Mouse (Mus musculus) cerebellum, adult 9-10 months (tissue): ENCODE results near the gene Kcnk5.

Source experiments
- DNase-seq: peaks from one replicate; pipeline ENCODE4 v3.0.0; 2022

Kcnk5 gene

GRCm38 (mm10) chr14:20162686-20163085 is 18.9 kb downstream of the Kcnk5 start:
- DNase-seq = no peak

DNA sequence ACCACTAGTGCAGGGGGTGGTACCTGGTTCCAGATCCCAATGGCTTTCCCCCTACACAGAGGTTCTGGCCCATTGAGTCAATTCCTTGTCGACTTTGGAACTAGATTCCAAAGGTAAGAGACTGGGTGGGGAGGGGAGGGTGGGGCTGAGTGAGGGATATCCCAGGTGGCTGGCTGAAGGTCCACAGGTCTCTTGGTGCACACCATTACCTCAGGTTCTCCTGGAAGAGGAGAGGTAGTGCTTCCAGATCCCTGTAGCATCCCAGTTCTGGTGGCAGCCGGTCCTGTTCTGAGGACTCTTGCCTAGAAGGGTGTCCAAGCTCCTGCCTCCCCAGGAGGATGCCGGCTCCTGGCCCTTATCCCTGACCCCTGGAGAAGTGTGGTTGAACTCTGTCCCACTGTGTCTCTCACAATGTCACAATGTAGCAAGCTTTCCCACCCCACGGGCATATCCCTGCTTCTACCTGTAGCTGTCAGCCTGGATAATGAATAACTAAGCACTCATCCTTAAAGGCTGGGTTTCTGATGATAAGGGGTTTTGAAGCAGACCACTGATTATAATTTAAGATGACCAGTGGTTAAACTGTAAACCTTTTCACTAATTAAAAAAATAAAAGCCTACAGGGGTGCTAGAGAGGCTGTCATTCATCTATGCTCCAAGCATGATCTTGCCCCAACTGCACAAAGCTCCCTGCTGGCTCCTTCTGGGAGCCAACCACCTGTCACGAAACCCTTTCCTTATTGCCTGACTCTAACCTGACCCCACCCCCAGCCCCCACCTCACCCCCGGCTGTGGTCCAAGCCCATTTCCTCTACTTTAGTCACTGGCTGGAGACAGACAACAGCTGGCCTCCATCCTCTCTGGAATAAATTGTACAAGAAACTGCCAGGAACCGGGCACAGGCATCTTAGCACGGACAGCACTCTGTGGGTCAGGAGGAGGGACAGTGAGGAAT is 22.6 kb downstream of the Kcnk5 start:
- DNase-seq = no peak

DNA sequence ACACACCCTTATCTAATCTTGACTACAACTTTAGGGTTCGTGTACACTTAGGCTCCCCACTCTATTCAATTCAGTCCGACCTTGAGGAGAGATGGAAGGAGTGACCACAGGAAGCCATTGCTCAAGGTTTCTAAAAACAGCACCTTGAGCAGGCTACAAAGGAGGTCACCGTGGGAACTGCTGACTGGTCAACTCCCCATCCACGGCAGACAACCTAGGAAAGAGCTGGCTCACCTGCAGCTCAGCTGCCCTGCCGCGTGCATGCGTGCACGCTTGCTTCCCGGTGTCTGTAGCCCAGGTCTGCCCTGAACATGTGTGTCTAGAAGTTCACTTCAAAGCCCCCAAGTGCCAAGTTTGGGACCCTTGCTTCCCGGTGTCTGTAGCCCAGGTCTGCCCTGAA is 24.0 kb downstream of the Kcnk5 start:
- no peak for DNase-seq

DNA sequence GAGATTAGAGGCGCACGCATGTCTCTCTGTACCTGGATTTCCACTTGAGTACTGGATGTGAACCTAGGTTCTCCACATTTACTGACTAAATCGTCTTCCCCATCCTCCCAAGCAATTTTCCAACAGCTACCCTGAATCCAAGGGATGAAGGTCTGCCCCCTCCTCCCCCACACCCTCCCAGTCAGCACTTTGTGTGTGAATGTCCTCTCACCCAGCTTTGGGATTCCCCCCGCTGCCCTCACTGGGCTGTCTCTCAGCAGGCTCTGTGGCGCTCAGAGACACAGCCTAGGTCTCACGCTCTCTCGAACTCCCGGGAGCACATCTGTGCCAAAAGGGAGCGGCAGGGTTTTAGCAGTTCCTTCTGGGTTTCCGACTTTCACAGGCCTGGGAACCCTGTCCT is 25.9 kb downstream of the Kcnk5 start:
- DNase-seq = no peak

DNA sequence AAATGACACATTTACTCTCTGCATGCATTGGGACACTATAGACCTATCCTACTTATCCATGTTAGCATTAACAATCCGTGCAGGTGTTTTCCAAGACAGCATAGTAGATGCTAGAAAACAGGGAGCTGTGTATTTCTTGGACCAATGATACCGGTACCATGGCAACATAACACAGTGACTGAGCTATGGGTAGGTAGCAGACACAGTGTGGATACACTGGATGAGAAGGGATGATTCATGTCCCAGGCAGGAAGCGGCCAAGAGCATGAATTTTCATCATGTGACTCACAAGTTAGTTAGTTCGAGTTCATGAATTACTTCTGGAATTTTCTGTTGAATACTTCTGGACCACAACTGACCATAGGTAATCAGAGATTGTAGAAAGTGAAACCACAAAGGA is 26.7 kb downstream of the Kcnk5 start:
- DNase-seq = no peak

- DNase-seq = no peak
These were observed 27.4 kb downstream of the Kcnk5 start for GRCm38 (mm10) chr14:20154245-20154644.

DNA sequence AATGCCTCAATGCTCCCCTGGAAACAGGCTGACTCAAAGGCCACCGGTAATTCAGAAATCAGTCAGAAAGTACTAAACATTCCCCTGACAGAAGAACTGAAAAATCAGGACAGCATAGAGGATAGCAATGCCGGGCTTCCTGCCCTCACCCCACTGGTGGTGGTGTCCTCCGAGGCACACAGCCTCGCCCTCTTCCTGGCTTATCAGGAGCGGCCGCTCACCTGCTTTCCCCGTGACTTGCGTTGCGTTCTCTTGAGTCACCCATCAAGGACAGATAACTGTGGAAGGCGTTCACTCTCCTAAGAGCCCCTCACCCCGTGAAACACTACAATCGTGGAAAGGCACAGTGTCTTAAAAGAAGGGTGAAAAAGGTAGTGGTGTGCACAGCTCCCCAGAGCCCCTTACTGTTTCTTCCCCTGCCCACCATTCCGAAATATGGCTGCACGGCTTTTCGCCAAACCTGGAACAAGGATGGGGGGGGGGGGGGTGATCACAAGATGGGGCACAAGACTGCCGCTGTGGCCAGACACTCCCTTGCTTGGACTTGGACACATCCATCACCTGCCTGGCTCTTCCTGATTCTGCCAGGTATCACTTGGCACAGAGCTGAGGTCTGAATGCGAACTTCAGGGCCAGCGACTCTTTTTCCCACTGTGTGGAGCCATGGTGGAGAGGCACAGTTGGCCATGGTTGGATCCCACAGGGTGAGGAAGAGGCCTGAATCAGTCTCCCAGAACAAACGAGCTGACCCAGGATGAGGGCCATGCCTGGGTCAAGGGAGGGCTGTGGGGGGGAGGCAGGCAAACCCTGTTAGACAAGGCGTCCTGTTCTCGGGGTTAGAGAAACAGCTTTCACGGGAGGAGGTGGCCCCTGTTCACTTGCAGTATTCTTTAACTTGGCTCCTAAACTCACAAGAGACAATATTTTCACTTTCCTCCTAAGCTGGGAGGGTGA is 32.2 kb downstream of the Kcnk5 start:
- DNase-seq = no peak

GRCm38 (mm10) chr14:20148514-20148913 is 33.1 kb downstream of the Kcnk5 start:
- DNase-seq = no peak

DNA sequence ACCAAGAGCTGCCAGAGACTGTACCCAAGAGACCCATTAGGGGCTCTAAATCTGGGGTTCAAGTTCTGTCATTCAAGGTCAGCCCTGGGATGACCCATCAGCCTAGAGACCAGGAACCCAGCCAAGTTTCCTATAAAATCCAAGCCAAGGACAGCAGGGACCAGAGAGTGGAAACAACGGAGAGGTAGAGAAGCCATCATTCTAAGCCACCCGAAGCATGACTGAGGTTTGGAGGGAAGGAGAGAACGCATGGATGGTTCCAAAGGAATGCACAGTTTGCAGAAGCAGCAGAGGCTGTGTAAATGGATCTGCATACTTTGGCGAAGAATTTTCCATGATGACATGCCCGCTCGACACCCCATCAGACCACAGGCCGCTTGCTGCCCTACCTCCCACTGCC is 33.8 kb downstream of the Kcnk5 start:
- DNase-seq = no peak

GRCm38 (mm10) chr14:20144093-20144492 is 37.5 kb downstream of the Kcnk5 start:
- no peak for DNase-seq

- DNase-seq = no peak
These were observed 42.9 kb downstream of the Kcnk5 start, which contains the start of gene Saysd1 for GRCm38 (mm10) chr14:20138484-20139355. Gene Saysd1 (minus strand): TSS chr14:20138534.

DNA sequence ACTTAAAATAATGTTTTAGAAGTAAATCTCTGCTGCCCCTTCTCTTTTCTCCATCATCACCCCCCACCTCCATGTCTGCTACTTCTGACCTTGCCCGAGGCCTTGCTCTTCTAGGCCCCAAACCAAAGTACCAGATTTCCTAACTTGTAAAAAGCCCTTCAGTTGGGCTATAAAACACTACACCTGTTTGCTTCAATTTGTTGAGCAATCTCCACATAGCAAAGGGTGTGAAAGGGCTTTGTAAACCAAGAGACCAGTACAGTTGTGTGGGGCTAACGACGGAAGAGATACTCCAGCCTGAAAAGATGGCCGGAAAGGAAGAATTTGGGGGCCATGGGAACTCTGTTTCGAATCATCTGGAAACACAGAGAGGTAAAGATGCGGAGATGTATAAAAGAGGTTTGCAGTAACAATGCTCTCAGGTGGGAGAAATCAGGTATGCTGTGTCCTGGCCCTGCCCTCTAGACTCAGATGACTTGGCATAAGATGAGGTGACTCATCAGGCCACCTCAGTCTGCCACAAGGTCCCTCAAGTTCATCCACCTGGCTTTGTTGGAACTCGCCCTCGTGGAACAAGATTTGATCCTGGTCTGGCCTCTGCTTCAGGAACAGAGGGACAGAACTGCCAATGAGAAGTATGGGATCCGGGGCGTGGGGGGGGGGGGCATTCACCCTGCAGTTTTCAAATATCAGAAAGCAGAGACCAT is 46.5 kb downstream of the Kcnk5 start:
- DNase-seq = no peak

- DNase-seq = no peak
These were observed 53.4 kb downstream of the Kcnk5 start for GRCm38 (mm10) chr14:20128162-20128561.

DNA sequence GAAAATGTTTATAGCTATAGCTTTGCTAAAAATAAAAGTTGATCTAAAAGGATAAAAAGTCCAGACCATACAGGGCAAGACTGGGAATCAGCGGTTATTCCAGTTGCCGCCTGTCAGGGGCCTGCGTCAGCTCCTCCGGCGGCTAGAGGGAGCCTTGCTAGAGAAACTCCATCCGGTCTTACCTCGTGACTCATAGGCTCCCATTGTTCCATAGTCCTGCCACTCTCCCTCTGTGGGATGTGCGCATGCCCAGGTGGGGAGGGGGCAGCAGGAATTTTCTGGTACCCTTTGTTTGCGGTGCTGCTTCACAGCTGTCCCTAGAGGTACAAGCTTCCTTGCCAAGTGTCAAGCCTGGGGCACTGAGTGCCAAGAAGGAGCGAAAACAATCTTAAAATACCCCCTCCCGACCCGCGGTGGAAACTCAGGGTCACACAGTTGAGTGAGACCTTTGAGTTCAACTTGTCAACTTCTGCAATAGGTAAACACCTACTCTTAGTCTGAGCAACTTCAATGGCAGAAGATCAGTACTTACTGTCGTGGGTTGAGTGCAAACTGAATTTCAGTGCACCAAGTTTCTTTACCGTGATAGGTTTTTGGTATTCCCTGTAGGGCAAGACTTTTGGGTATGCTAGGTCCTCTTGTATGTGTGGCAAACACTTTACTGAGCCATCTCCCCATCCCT is 54.1 kb downstream of the Kcnk5 start:
- DNase-seq = no peak

GRCm38 (mm10) chr14:20120868-20121267 is 60.7 kb downstream of the Kcnk5 start:
- DNase-seq = no peak

- no peak for DNase-seq
These were observed 61.6 kb downstream of the Kcnk5 start for GRCm38 (mm10) chr14:20120012-20120411.

- DNase-seq = no peak
These were observed 65.4 kb downstream of the Kcnk5 start for GRCm38 (mm10) chr14:20116149-20116605.

DNA sequence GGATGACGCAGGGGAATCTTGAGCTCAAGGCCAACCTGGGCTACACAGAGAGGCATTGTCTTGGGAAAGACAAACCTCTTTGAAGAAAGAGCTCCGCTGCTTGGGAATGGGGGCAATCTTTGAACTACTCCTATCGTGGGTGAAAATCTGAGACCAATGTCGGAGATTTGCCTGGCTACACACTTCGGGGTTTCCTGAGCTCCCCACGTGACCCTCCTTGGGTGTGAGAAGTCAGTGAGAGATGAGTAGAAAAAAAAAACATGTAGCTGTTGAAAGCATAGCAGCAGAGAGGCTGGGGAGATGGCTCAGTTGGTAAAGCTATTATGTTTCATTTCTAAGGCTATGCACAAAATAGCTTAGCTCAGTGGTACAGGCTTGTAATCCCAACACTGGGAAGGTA is 66.7 kb downstream of the Kcnk5 start:
- no peak for DNase-seq

DNA sequence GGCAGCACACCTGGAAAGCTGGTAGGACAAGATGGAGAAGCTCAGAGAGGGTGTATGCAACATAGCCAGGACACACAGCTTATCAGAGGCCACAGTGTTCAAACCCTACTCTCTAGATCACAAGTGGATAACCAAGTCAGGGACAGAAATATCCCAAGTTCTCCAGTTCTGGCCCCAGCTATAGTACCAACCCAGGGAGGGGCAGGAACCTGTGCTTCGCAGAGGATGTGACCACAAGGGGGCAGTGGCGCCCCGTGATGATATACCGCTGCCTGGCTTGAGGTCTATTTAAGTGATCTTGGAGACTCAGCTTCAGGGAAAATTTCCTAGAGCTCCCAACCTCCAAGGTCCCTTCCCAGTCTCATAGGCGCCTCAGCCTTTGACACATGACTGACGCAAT is 67.6 kb downstream of the Kcnk5 start:
- peak; percentile 52 for DNase-seq

GRCm38 (mm10) chr14:20113189-20113961 is 68.2 kb downstream of the Kcnk5 start:
- DNase-seq = no peak
